Mouse (Mus musculus) midbrain, embryonic 13.5 days (tissue): ENCODE data around the gene 9130213A22Rik. TPM values are rescaled to one million over a fixed set of nuclear protein-coding genes. Genes with fewer than 3 reads are reported as not detected.

Experiments used
- ATAC-seq: fragments of 200-750 bp; cut with Nextera tagmentation; 2 replicates; pipeline ENCODE4 v1.8.0; 2017; ENCODE audit warnings: mild to moderate bottlenecking, moderate TSS enrichment, moderate library complexity
- H3K27ac ChIP-seq: fragments of 300-500 bp; sonication (generic); 2 replicates; pipeline ENCODE4 v1.5.1; 2015; ENCODE audit warnings: inconsistent platforms, mild to moderate bottlenecking, moderate library complexity
- H3K27me3 ChIP-seq: fragments of 300-500 bp; sonication (generic); 2 replicates; pipeline ENCODE4 v1.6.1; 2015; ENCODE audit warnings: mild to moderate bottlenecking, inconsistent platforms
- H3K36me3 ChIP-seq: fragments of 300-500 bp; sonication (generic); 2 replicates; pipeline ENCODE4 v1.6.1; 2015; ENCODE audit warnings: mild to moderate bottlenecking, inconsistent platforms
- H3K4me1 ChIP-seq: fragments of 300-500 bp; sonication (generic); replicated peaks from 2 replicates; pipeline ENCODE4 v1.6.1; 2015; ENCODE audit warnings: inconsistent platforms
- H3K4me2 ChIP-seq: fragments of 300-500 bp; sonication (generic); replicated peaks from 2 replicates; pipeline ENCODE4 v1.6.1; 2015; ENCODE audit warnings: moderate library complexity, mild to moderate bottlenecking, inconsistent platforms
- H3K4me3 ChIP-seq: fragments of 300-500 bp; sonication (generic); replicated peaks from 2 replicates; pipeline ENCODE4 v1.5.1; 2015; ENCODE audit warnings: mild to moderate bottlenecking, inconsistent platforms
- H3K9ac ChIP-seq: fragments of 300-500 bp; sonication (generic); replicated peaks from 2 replicates; pipeline ENCODE4 v1.6.1; 2015; ENCODE audit warnings: mild to moderate bottlenecking, inconsistent platforms
- H3K9me3 ChIP-seq: fragments of 300-500 bp; sonication (generic); 2 replicates; pipeline ENCODE4 v1.6.1; 2016; ENCODE audit warnings: mild to moderate bottlenecking, inconsistent platforms
- WGBS: fragments of 180-500 bp; shearing (Covaris S2); methylation state at CpG from one replicate; pipeline ENCODE4 v1.1.7; 2015; 5-methylcytosine and 5-hydroxymethylcytosine counted together
- polyA plus RNA-seq: library from polyadenylated mRNA; unstranded; fragments of >200 nt; fragmentation: Nextera tagmentation; extraction: Ambion mirVana; gene quantifications from 2 replicates; pipeline ENCODE4 v1.2.1, GENCODE M21; 2015

9130213A22Rik gene
- polyA plus RNA-seq, 1 experiment from 2014 or later = not detected

DNA sequence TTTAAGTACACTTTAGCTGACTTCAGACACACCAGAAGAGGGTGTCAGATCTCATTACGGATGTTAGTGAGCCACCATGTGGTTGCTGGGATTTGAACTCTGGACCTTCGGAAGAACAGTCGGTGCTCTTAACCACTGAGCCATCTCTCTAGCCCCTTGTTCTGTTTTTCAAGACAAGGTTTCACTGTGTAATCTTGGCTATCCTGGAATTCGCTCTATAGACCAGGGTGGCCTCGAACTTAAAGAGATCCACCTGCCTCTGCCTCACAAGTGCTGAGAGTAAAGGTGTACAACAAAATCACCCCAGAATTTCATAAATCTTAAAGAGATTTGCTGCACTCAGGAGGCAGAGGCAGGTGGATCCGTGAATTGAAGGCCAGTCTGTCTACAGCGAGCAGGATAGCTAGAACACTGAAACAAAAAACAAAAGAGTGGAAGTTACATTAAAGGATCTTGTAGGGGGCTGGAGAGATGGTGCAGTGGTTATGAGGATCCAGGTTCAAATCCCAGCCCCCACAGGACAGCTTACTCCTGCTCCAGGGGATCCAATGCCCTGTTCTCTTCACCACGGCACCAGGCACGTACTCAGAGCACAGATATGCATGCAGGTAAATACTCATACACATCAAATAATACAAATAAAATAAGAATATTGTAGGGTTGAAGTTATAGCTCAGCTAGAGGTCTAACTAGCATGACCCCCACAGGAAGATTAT lies 46.5 kb downstream of the 9130213A22Rik start:
- no peak overlapping the region for H3K4me3 ChIP-seq
- no peak overlapping the region for H3K4me2 ChIP-seq
- 45% methylated on average over 9 of the region's 9 CpGs for WGBS
- no peaks in the 10 kb centered on the region for H3K9me3 ChIP-seq
- no peak for ATAC-seq
- H3K27me3 ChIP-seq = no peaks in the 10 kb centered on the region
- H3K4me1 ChIP-seq = peaks cover 25% of the 10 kb centered on the region
- no peak overlapping the region for H3K9ac ChIP-seq
- H3K27ac ChIP-seq = no peak overlapping the region
- no peaks in the 10 kb centered on the region for H3K36me3 ChIP-seq

DNA sequence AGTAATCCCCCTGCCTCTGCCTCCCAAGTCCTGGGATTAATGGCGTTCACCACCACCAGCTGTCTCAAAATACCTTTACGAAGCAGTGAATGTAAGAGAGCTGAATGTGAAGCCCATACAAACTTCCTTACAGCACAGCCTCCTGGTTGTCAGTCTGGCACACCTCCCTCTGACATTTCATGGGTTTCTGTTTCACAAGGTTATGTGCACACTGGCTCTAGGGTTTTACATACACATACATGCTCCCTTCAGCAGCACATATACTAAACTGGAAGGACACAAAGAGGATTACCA lies 47.7 kb downstream of the 9130213A22Rik start:
- no peak overlapping the region for H3K9ac ChIP-seq
- H3K27ac ChIP-seq = no peak overlapping the region
- no peaks in the 10 kb centered on the region for H3K27me3 ChIP-seq
- H3K36me3 ChIP-seq = no peaks in the 10 kb centered on the region
- no peak overlapping the region for H3K4me2 ChIP-seq
- WGBS = 46% methylated on average over 2 of the region's 2 CpGs
- no peak overlapping the region for H3K4me3 ChIP-seq
- no peak for ATAC-seq
- no peaks in the 10 kb centered on the region for H3K9me3 ChIP-seq
- peaks cover 30% of the 10 kb centered on the region for H3K4me1 ChIP-seq

GRCm38 (mm10) chr11:69073951-69074775 lies 48.2 kb downstream of the 9130213A22Rik start:
- peak overlapping the region; percentile 94 for H3K27ac ChIP-seq
- no peak overlapping the region for H3K4me3 ChIP-seq
- 45% methylated on average over 6 of the region's 6 CpGs for WGBS
- H3K4me2 ChIP-seq = no peak overlapping the region
- no peaks in the 10 kb centered on the region for H3K27me3 ChIP-seq
- H3K9me3 ChIP-seq = no peaks in the 10 kb centered on the region
- 0 out of 2 replicates have a peak overlapping the region, but pooled peaks have one; percentile 2 for H3K9ac ChIP-seq
- H3K36me3 ChIP-seq = no peaks in the 10 kb centered on the region
- ATAC-seq = no peak
- peaks cover 30% of the 10 kb centered on the region for H3K4me1 ChIP-seq

DNA sequence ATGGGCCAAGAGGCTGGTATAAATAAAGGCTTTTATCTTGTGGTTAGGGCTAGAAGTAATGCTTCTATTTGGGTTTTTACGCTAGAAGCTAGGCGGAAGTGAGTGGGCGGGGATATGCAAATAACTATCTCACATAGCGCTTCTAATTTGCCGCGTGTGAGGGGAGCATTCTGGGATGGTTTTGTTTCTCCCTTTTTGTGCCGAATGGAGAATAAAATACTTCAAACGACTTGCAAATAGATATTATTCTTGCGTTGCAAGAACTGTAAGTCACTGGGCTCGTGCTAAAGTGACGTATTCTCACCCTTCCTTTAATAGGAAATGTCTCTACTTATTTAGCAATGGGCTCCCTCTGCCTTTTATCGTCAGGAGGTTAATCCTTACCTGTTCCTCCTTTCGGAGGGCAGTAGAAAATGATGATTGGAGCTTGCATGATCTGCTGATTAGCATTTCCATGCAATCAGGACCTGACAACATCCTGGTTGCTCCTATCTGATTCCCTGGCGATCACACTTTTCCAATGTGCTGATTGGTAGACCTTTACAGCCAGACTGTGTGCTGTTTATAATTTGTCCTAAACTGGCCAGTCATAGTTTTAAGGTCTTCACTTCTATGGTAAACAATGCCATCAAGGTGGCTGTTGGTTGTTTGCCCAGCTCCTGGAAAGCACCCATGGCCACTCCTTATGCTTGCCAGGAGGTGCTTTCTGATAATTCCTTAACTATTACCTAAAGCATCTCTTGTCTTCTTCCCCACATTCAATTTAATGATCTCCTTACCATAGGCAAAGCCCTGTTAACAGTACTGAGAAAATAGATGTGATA lies 49.1 kb downstream of the 9130213A22Rik start:
- under 1% methylated on average over 14 of the region's 14 CpGs for WGBS
- H3K4me1 ChIP-seq = peaks cover 30% of the 10 kb centered on the region
- no peaks in the 10 kb centered on the region for H3K36me3 ChIP-seq
- H3K9ac ChIP-seq = peak overlapping the region; percentile 73
- peak overlapping the region; percentile 90 for H3K4me2 ChIP-seq
- H3K4me3 ChIP-seq = peak overlapping the region; percentile 38
- H3K27me3 ChIP-seq = no peaks in the 10 kb centered on the region
- peak overlapping the region; percentile 94 for H3K27ac ChIP-seq
- H3K9me3 ChIP-seq = no peaks in the 10 kb centered on the region
- peak; percentile 77 for ATAC-seq

GRCm38 (mm10) chr11:69072666-69073064 lies 49.7 kb downstream of the 9130213A22Rik start:
- H3K36me3 ChIP-seq = no peaks in the 10 kb centered on the region
- WGBS = 6% methylated on average over 9 of the region's 9 CpGs
- no peaks in the 10 kb centered on the region for H3K9me3 ChIP-seq
- peak overlapping the region; percentile 94 for H3K27ac ChIP-seq
- peak overlapping the region; percentile 38 for H3K4me3 ChIP-seq
- peak overlapping the region; percentile 90 for H3K4me2 ChIP-seq
- H3K4me1 ChIP-seq = peaks cover 30% of the 10 kb centered on the region
- H3K27me3 ChIP-seq = no peaks in the 10 kb centered on the region
- no peak for ATAC-seq
- peak overlapping the region; percentile 73 for H3K9ac ChIP-seq

DNA sequence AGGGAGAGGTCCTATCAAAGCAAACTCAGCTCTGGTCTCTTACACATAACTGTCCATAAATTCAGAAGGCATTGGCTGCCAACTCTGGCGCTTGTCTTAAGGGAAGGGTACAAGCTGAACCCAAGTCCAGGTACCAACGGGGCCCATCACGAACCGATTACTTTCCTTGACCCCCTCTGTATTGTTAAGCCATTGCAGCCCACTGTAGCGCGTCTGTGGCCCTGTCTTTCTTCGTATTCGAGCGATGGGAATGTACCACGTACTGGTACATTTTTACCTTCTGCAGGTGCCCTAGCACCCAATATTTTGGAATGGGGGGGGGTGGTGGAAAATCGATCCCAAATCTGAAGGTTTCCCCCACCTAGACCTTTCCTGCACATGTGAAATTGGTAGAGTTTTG lies 50.2 kb downstream of the 9130213A22Rik start:
- Histone ChIP-seq H3K27me3 (no peaks in the 10 kb centered on the region), H3K4me1 (peaks cover 30% of the 10 kb centered on the region), H3K27ac (peak overlapping the region; percentile 94), H3K9ac (peak overlapping the region; percentile 73), H3K4me3 (peak overlapping the region; percentile 38), H3K9me3 (no peaks in the 10 kb centered on the region), H3K4me2 (peak overlapping the region; percentile 90), H3K36me3 (no peaks in the 10 kb centered on the region)
- no peak for ATAC-seq
- WGBS = 82% methylated on average over 11 of the region's 11 CpGs

DNA sequence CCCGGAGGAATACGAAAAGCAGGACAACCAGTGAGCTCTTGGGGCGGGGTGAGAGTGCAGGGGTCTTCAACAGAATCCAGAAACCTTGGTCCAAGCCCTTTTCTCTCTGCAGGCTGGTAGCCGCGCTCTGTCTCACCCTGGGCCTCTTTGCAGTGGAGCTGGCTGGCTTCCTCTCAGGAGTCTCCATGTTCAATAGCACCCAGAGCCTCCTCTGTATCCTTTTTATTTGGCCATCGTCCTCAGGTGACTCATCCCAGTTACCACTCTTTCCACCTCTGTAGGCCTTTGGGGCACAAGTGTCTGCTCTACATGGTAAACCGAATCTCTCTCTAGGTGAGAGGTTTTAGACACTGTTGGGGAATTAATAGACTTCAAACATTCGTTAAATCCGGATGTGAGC lies 51.1 kb downstream of the 9130213A22Rik start:
- Histone ChIP-seq H3K4me3 (peak overlapping the region; percentile 57), H3K27ac (peak overlapping the region; percentile 90), H3K9ac (peak overlapping the region; percentile 85), H3K27me3 (no peaks in the 10 kb centered on the region), H3K4me2 (peak overlapping the region; percentile 90), H3K36me3 (no peaks in the 10 kb centered on the region), H3K4me1 (peaks cover 36% of the 10 kb centered on the region), H3K9me3 (no peaks in the 10 kb centered on the region)
- no peak for ATAC-seq
- WGBS = 25% methylated on average over 9 of the region's 9 CpGs

- peak within 1 kb of the TSS; percentile 57 for H3K4me3 ChIP-seq
- H3K27ac ChIP-seq = peak within 1 kb of the TSS; percentile 90
- H3K36me3 ChIP-seq = no peaks in the 10 kb centered on the region
- peaks cover 41% of the 10 kb centered on the region for H3K4me1 ChIP-seq
- WGBS = under 1% methylated on average over 47 of the region's 47 CpGs
- H3K4me2 ChIP-seq = peak within 1 kb of the TSS; percentile 90
- peak within 1 kb of the TSS; percentile 85 for H3K9ac ChIP-seq
- H3K9me3 ChIP-seq = no peaks in the 10 kb centered on the region
- H3K27me3 ChIP-seq = no peaks in the 10 kb centered on the region
- ATAC-seq = peak; percentile 91
These were observed 51.7 kb downstream of the 9130213A22Rik start, which contains the start of gene Tmem107 for GRCm38 (mm10) chr11:69070590-69071222. TSS of gene Tmem107 (plus strand) at chr11:69070806.

DNA sequence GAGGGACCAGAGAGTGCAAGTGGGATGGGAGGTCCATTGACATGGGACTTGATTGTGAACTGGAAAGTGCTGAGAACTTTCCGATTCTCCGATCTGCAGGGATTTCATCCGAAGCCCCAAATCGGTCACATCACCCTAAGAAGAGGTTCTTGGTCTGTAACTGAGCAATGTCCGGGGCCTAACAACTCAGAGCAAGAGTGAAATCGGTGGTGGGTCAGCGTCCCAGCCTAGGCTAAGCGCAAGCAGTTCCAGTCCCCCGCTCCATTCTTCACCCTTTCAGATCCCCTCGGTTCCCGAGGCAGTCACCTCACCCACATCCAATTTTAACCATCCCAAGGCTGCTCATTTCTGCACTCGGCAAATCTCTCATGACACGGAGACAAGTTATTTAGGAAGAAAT lies 52.3 kb downstream of the 9130213A22Rik start:
- peak overlapping the region; percentile 57 for H3K4me3 ChIP-seq
- no peaks in the 10 kb centered on the region for H3K36me3 ChIP-seq
- ATAC-seq = peak; percentile 25

More for the DNA sequence above, 52.3 kb downstream of the 9130213A22Rik start:
- no peaks in the 10 kb centered on the region for H3K27me3 ChIP-seq
- peak overlapping the region; percentile 90 for H3K4me2 ChIP-seq
- no peaks in the 10 kb centered on the region for H3K9me3 ChIP-seq
- WGBS = under 1% methylated on average over 13 of the region's 13 CpGs
- H3K9ac ChIP-seq = peak overlapping the region; percentile 85
- peak overlapping the region; percentile 90 for H3K27ac ChIP-seq
- H3K4me1 ChIP-seq = peaks cover 41% of the 10 kb centered on the region
